Mouse (Mus musculus) midbrain, embryonic 11.5 days (tissue): ENCODE data around the gene Atp5j. TPM values are rescaled to one million over a fixed set of nuclear protein-coding genes. Genes with fewer than 3 reads are reported as not detected.
A peak's percentile ranks its signal among the peaks of the same experiment; 100 is the strongest.

Experiments
- ATAC-seq: fragments of 200-750 bp; cut with Nextera tagmentation; 2 replicates; pipeline ENCODE4 v1.8.0; 2017; ENCODE audit warnings: moderate TSS enrichment, moderate library complexity; ENCODE audit not compliant: low FRiP score
- DNase-seq: peaks from one replicate; pipeline ENCODE4 v3.0.0; 2015; ENCODE audit warnings: low spot score; ENCODE audit errors: missing footprints
- H3K27ac ChIP-seq: fragments of 300-500 bp; sonication (generic); 2 replicates; pipeline ENCODE4 v1.5.1; 2014; ENCODE audit warnings: low read depth, low read length
- H3K27me3 ChIP-seq: fragments of 300-500 bp; sonication (generic); 2 replicates; pipeline ENCODE4 v1.6.1; 2014; ENCODE audit warnings: mild to moderate bottlenecking, low read length, moderate library complexity, mixed read lengths; ENCODE audit not compliant: control insufficient read depth, insufficient read depth
- H3K36me3 ChIP-seq: fragments of 300-500 bp; sonication (generic); 2 replicates; pipeline ENCODE4 v1.6.1; 2014; ENCODE audit warnings: mild to moderate bottlenecking, low read length, moderate library complexity, mixed read lengths; ENCODE audit not compliant: control insufficient read depth, insufficient read depth
- H3K4me1 ChIP-seq: fragments of 300-500 bp; sonication (generic); 2 replicates; pipeline ENCODE4 v1.6.1; 2014; ENCODE audit warnings: low read length; ENCODE audit not compliant: control insufficient read depth, insufficient read depth
- H3K4me2 ChIP-seq: fragments of 300-500 bp; sonication (generic); 2 replicates; pipeline ENCODE4 v1.6.1; 2014; ENCODE audit warnings: mild to moderate bottlenecking, moderate library complexity
- H3K4me3 ChIP-seq: fragments of 300-500 bp; sonication (generic); 2 replicates; pipeline ENCODE4 v1.5.1; 2014; ENCODE audit warnings: low read depth, low read length
- H3K9ac ChIP-seq: fragments of 300-500 bp; sonication (generic); 2 replicates; pipeline ENCODE4 v1.6.1; 2014; ENCODE audit warnings: low read length
- H3K9me3 ChIP-seq: fragments of 300-500 bp; sonication (generic); 2 replicates; pipeline ENCODE4 v1.6.1; 2016; ENCODE audit warnings: low read length; ENCODE audit not compliant: control insufficient read depth
- WGBS: fragments of 180-500 bp; shearing (Covaris S2); extraction: QIAGEN DNeasy Blood & Tissue Kit; methylation state at CpG from one replicate; pipeline ENCODE4 v1.1.7; 2014; 5-methylcytosine and 5-hydroxymethylcytosine counted together
- polyA plus RNA-seq: library from polyadenylated mRNA; unstranded; fragments of >200 nt; fragmentation: Nextera tagmentation; extraction: Ambion mirVana; gene quantifications from 2 replicates; pipeline ENCODE4 v1.2.1, GENCODE M21; 2014

The Atp5j gene
- polyA plus RNA-seq, 1 experiment from 2014 or later, result 822 TPM

DNA sequence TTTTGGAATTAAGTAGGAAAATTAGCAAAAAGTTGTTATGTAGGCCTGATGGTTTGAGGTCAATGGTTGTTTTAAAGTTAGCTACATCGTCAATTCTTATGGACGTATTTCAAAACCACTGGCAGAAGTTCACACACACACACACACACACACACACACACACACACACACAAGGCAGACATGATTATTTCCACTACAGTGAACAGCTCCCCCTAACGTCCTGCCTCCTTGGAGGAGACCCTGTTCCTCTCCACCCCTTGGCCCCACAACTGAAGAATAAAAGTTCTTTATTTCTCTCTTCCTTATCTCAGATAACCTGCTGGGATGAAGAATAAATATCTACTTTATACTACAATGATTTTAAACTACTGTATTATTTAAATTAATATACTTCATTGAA is 40.1 kb downstream of the Atp5j start:
- DNase-seq (peak; percentile 23), ATAC-seq (no peak)
- H3K4me3 ChIP-seq, result no peak overlapping the region
- no peak overlapping the region for H3K4me2 ChIP-seq
- no peaks in the 10 kb centered on the region for H3K36me3 ChIP-seq
- H3K27me3 ChIP-seq, result no peaks in the 10 kb centered on the region
- H3K4me1 ChIP-seq, result no peaks in the 10 kb centered on the region
- H3K9me3 ChIP-seq, result no peaks in the 10 kb centered on the region
- 73% methylated on average over 3 of the region's 3 CpGs for WGBS
- H3K27ac ChIP-seq, result no peak overlapping the region
- no peak overlapping the region for H3K9ac ChIP-seq

DNA sequence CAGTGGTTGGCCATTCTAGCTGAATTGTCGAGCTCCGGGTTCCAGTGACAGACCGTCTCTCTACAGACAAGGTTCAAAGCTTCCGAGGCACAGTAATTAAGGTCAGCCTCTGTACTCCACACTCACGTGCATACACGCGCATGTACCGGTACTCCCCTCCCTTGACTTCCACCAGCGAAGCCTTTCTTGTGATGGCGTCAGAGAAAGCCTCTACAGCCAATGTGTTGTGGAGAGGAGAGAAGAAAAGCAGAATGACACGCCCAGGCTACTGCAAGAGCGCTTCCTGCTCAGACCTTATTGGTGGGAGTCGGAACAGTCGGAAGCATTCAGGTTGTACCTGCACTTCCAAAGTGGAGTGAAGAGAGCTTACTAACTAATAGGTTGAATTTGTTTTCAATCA is 42.0 kb downstream of the Atp5j start:
- no peak overlapping the region for H3K27ac ChIP-seq
- H3K9ac ChIP-seq, result no peak overlapping the region
- no peak overlapping the region for H3K4me3 ChIP-seq
- no peak for ATAC-seq
- 91% methylated on average over 14 of the region's 14 CpGs for WGBS
- H3K36me3 ChIP-seq, result no peaks in the 10 kb centered on the region
- H3K9me3 ChIP-seq, result no peaks in the 10 kb centered on the region
- DNase-seq, result no peak
- H3K27me3 ChIP-seq, result no peaks in the 10 kb centered on the region
- no peaks in the 10 kb centered on the region for H3K4me1 ChIP-seq
- H3K4me2 ChIP-seq, result no peak overlapping the region

DNA sequence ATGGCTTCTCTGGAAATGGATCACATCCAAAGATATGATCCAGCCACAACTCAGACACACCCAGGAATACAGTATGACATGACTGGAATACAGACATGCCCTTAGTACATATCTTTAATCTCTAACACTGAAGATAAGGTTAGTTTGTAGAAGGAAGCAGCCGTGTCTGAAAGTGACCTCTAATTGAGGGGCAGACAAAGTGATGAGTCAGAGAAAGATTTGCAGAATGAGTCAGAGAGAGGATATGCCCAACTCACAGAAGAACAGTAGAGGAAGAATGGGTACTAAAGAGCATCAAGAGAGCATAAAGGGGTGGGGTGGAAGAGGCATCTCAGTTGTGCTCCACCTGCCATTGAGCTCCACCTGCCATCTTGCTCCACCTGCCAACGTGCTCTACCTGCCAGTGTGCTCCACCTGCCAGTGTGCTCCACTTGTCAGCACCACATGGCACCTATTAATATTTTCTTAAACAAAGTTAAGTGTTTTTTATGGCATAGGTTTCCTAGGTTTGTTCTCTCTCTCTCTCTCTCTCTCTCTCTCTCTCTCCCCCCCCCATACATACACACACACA is 44.7 kb downstream of the Atp5j start:
- ATAC-seq, result no peak

DNA sequence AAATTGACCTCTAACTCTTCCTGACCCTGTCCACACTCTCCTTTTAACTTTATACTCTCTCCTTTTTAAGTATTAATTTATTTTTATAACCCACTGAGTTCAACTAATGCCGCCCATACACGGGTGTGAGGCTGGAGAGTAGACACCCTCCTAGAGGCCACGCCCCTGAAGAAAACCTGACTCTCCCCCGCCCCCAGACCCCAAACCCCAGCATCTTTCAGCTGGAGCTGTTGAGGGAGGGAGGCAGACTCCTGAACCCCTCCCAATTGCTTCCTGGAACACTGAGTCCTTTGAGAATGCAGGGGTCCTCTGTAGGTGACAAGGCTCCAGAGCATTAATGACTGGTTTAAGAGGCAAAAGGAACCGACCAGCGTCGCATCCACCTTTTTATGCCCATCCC is 50.5 kb downstream of the Atp5j start:
- no peak overlapping the region for H3K9ac ChIP-seq
- 9% methylated on average over 7 of the region's 7 CpGs for WGBS
- H3K36me3 ChIP-seq, result no peaks in the 10 kb centered on the region
- H3K27me3 ChIP-seq, result no peaks in the 10 kb centered on the region
- H3K4me3 ChIP-seq, result no peak overlapping the region
- 0 out of 2 replicates have a peak overlapping the region, but pooled peaks have one; percentile 6 for H3K4me2 ChIP-seq
- ATAC-seq, result peak; percentile 75; the same call in 1 of the 2 replicates
- H3K4me1 ChIP-seq, result peaks cover 6% of the 10 kb centered on the region
- no peak overlapping the region for H3K27ac ChIP-seq
- no peak for DNase-seq
- H3K9me3 ChIP-seq, result no peaks in the 10 kb centered on the region

More for the DNA sequence above, 44.7 kb downstream of the Atp5j start:
- peak; percentile 61 for DNase-seq
- Histone ChIP-seq H3K4me2 (no peak overlapping the region), H3K9ac (no peak overlapping the region), H3K9me3 (no peaks in the 10 kb centered on the region), H3K4me1 (no peaks in the 10 kb centered on the region), H3K27ac (no peak overlapping the region), H3K4me3 (no peak overlapping the region), H3K27me3 (no peaks in the 10 kb centered on the region), H3K36me3 (no peaks in the 10 kb centered on the region)
- WGBS, result 88% methylated on average over 2 of the region's 2 CpGs

DNA sequence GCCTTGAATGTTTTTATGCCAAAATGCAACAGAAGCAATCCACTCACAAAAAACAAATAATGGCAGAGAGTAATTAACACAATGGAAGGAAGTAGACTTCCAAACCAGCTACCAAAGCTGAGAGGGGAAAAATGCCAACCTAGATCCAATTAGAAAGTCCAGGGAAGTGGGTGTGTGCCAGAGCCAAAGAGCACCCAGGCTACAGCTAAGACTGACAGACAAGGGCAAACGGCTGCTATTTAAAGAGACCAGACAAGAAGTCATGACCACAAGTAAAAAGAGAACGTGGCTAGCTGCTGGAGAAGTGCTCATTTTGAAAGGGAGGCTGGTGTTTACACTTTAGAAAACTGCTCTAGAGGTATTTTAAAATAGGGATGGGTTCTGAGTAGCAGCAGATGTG is 52.1 kb downstream of the Atp5j start:
- no peak overlapping the region for H3K4me2 ChIP-seq
- 60% methylated on average over 2 of the region's 2 CpGs for WGBS
- H3K36me3 ChIP-seq, result peaks cover 3% of the 10 kb centered on the region
- H3K4me1 ChIP-seq, result peaks cover 6% of the 10 kb centered on the region
- H3K9ac ChIP-seq, result no peak overlapping the region
- H3K27me3 ChIP-seq, result no peaks in the 10 kb centered on the region
- no peaks in the 10 kb centered on the region for H3K9me3 ChIP-seq
- H3K27ac ChIP-seq, result no peak overlapping the region
- DNase-seq (peak; percentile 69), ATAC-seq (no peak)
- no peak overlapping the region for H3K4me3 ChIP-seq

DNA sequence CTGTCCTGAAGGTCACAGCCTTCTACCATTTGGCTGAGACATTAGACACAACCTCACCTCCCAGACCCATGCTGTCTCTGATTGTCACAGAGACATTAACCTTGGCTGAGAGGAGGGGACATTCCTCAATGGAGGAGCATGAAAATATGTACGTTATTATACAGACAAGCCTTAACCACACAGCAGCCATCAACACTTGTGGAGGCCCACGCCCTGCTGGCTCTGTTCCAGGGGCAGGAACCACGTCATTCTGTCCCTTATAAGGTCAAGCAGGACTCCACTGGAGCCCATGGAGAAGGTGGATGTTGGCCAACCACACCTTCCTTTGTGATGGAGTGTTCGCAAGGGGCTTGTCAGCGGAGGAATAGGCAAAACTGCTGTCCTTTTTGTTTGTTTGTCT is 55.7 kb downstream of the Atp5j start:
- no peaks in the 10 kb centered on the region for H3K27me3 ChIP-seq
- peak; percentile 65 for DNase-seq
- H3K4me1 ChIP-seq, result peaks cover 5% of the 10 kb centered on the region; the same call in 1 of the 2 replicates
- H3K36me3 ChIP-seq, result peaks cover 5% of the 10 kb centered on the region
- no peak overlapping the region for H3K4me3 ChIP-seq
- no peak for ATAC-seq
- H3K27ac ChIP-seq, result no peak overlapping the region
- no peak overlapping the region for H3K9ac ChIP-seq
- WGBS, result 87% methylated on average over 5 of the region's 5 CpGs
- H3K9me3 ChIP-seq, result no peaks in the 10 kb centered on the region
- H3K4me2 ChIP-seq, result no peak overlapping the region

DNA sequence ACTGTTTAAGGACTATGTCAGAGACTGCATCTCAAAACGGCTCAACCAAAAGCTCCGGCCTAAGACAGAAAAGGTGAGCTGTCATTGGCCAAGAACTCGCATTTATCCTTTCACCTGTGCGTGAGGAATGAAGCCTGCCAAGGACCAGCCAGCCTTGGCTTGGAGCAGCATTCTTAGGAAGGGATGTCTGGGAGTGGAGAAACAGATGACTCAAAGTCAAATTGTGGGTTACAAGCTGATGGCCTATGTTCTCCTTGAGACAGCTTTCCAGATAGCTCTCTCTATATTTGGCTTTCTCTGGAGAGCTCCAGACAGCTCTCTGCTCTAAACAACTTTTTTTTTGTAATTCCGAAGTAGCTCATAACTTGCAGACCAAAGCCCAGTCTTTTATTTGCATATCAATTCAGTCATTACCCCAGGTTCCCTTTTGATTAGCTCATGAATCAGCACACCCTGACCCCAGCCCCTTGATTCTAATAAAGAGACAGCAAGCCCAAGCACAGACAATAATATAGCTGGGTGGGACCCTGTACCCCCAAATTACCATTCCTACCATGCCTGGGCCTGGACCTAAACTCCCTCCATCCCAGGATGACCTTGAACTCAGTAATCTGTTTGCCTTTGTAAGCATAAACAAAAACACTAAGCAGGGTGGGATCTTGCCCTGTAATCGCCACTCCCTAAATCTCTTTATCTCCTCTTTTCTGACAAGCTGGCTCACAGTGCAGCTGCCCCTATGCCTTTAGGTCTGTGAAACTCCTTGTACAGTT is 56.4 kb downstream of the Atp5j start:
- Histone ChIP-seq H3K9ac (no peak overlapping the region), H3K4me1 (peaks cover 5% of the 10 kb centered on the region; the same call in 1 of the 2 replicates)

DNA sequence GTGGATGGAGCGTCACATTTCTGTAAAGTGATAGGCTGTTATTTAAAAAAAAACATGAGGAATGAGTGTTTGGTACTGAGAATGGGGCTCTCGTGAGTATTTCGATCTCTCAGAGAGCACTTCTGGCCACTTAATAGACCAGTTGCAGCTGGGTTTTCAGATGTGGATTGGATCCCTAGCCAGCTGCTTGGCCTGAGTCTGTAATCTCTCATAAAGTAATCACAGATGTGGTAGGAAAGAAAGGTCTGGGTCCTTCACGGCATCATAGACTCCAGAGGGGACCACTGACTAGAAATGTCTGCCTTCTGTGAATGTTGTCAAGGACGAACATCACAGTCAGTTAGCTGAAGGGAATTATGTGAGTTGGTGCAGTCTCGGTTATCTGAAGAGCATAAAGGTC is 57.0 kb downstream of the Atp5j start:
- no peak for ATAC-seq
- Histone ChIP-seq H3K9ac (no peak overlapping the region), H3K27ac (no peak overlapping the region), H3K27me3 (no peaks in the 10 kb centered on the region), H3K36me3 (peaks cover 5% of the 10 kb centered on the region), H3K4me3 (no peak overlapping the region), H3K4me1 (peaks cover 5% of the 10 kb centered on the region; the same call in 1 of the 2 replicates), H3K9me3 (no peaks in the 10 kb centered on the region), H3K4me2 (no peak overlapping the region)
- DNase-seq, result peak; percentile 61
- 92% methylated on average over 6 of the region's 6 CpGs for WGBS

More for the DNA sequence above, 56.4 kb downstream of the Atp5j start:
- Histone ChIP-seq H3K4me3 (no peak overlapping the region), H3K36me3 (peaks cover 5% of the 10 kb centered on the region), H3K9me3 (no peaks in the 10 kb centered on the region), H3K27me3 (no peaks in the 10 kb centered on the region), H3K4me2 (no peak overlapping the region), H3K27ac (no peak overlapping the region)
- 86% methylated on average over 6 of the region's 6 CpGs for WGBS
- DNase-seq (peak; percentile 76), ATAC-seq (no peak)
